Mouse (Mus musculus) MN1 (cell line): ENCODE measurements around the gene Olfr1291-ps1.

Experiments
- DNase-seq: peaks from one replicate; pipeline ENCODE4 v3.0.0-alpha.2; 2016; ENCODE audit warnings: low spot score

Olfr1291-ps1 gene

GRCm38 (mm10) chr2:111496880-111497279 is at the start of gene Olfr1291-ps1:
TSS of gene Olfr1291-ps1 (plus strand) at chr2:111497180.
- no peak for DNase-seq

- DNase-seq, result no peak
Observed at GRCm38 (mm10) chr2:111448842-111449241, 48.1 kb upstream of the Olfr1291-ps1 start, which contains the start of gene Olfr1287. TSS of gene Olfr1287 (plus strand) at chr2:111449142.

DNA sequence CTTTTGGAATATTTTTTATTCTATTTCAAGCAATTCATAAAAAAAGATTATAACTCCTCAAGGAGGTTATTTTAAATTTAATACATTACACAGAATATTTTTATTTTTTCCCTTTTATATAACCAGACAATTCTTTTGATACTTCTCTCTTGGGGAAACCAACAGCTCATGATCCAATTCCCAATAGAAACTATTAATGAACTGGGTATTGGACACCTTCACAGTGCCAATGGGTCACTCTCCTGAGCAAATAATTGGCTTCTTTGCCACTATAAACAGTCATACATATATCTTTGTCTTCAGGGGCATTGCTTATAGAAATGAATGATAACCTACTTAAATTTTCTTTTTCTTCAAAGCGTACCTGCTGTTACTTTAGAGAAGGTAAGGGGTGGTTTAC is 23.2 kb upstream of the Olfr1291-ps1 start, which contains the start of gene Olfr1288:
TSS of gene Olfr1288 (plus strand) at position 301 of the 400 bp plus-strand sequence.
- no peak for DNase-seq

DNA sequence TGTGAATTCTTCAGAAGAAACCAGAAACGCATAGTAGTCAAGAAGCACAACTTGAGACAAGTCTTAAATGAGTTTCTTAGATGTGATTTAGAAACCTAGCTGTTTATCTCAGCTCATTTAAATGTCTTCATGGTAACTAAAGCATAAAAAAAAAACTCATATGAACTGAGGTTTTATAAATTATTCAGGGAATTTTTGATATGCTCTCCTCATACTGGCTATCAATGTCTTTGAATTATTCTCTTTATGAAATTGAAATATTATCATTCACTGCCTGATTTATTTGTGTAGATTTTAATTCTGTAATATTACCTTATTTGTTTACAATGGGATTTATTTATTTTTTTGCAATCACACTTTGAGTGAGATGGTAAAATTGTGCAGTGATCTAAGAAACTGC is 16.5 kb upstream of the Olfr1291-ps1 start, which contains the start of gene Olfr1289:
TSS of gene Olfr1289 (plus strand) at position 301 of the 400 bp plus-strand sequence.
- no peak for DNase-seq

DNA sequence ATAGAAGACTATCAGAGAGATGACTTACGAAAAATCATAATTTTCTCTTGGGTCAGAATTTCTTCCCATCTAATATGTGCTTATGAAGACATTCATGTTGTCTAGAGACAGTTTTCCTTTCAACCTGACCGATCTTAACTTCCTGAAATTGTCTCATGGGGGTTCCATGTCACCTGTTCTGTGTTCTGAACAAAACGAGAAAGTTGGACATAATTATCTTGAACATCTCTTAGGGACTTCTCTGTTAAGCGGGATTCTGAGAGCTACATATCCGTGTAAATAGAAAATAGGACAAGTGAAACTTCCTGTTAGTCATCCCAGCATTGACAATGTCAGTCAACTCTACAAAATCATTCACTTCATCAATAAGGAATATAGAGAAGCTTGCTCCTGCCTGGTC is 3.3 kb upstream of the Olfr1291-ps1 start, which contains the start of gene Olfr1290:
TSS of gene Olfr1290 (minus strand) at position 101 of the 400 bp plus-strand sequence.
- no peak for DNase-seq

DNA sequence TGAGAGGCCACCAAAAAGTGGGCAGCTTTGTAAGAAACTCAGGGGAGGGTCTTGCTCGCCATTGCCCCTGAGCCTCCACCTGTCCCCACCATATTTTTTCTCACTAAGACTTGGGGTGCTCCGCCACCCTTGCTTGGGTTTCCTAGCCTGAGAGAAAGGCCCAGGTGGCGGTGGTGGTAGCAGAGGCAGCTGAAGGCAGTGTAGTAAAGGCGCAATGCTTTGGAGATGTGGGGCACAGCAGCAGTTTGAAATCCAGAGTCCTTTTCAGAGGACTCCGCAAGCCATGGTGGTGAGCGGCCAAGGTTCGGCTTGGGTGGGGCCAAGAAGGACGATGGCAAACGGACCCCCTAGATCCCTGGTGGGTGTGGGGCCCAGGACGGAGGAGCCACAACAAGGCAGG is 20.5 kb downstream of the Olfr1291-ps1 start:
- DNase-seq, result no peak

GRCm38 (mm10) chr2:111524903-111525302 is 27.9 kb downstream of the Olfr1291-ps1 start, which contains the start of gene Olfr1293-ps:
TSS of gene Olfr1293-ps (plus strand) at chr2:111525203.
- DNase-seq, result no peak

DNA sequence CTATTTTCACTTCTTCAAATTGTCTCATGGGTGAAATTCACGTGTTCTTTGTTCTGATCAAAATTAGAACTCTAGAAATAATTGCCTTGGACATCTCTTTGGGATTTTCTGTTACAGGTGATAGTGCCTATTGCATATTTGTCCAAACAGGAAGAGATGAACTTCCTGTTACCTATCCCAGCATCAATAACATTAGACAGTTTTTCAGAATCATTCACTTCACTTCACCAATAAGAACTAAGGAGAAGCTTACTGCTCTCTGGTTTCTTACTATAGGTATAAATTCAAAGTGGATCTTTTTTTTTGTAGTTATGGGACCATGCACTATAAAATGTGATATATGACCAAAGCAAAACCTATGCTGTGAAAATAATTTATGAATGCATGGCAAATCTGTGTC is 43.2 kb downstream of the Olfr1291-ps1 start, which contains the start of gene Olfr1294:
TSS of gene Olfr1294 (minus strand) at position 101 of the 400 bp plus-strand sequence.
- no peak for DNase-seq
